Mouse (Mus musculus) liver, embryonic 13.5 days (tissue): ENCODE measurements at regions not wholly inside any gene's neighbourhood (a gene's known extent, or its start where the extent isn't known, plus 50 kb on each side); places are given as distances from the start of the nearest gene placed in this dataset.

Experiments used
- ATAC-seq: fragments of 200-750 bp; cut with Nextera tagmentation; 2 replicates; pipeline ENCODE4 v1.8.0; 2017; ENCODE audit warnings: low read depth, mild to moderate bottlenecking, moderate number of reproducible peaks, moderate library complexity
- DNase-seq: peaks from one replicate; pipeline ENCODE4 v3.0.0; 2022
- H3K27ac ChIP-seq: fragments of 300-500 bp; sonication (generic); 2 replicates; pipeline ENCODE4 v1.5.1; 2015; ENCODE audit warnings: moderate library complexity, mild to moderate bottlenecking, inconsistent platforms
- H3K27me3 ChIP-seq: fragments of 300-500 bp; sonication (generic); 2 replicates; pipeline ENCODE4 v1.6.1; 2015; ENCODE audit warnings: mild to moderate bottlenecking, inconsistent platforms
- H3K36me3 ChIP-seq: fragments of 300-500 bp; sonication (generic); 2 replicates; pipeline ENCODE4 v1.6.1; 2015; ENCODE audit warnings: mild to moderate bottlenecking, inconsistent platforms
- H3K4me1 ChIP-seq: fragments of 300-500 bp; sonication (generic); replicated peaks from 2 replicates; pipeline ENCODE4 v1.6.1; 2015; ENCODE audit warnings: inconsistent platforms
- H3K4me2 ChIP-seq: fragments of 300-500 bp; sonication (generic); 2 replicates; pipeline ENCODE4 v1.6.1; 2015; ENCODE audit warnings: inconsistent platforms, mild to moderate bottlenecking, moderate library complexity
- H3K4me3 ChIP-seq: fragments of 300-500 bp; sonication (generic); replicated peaks from 2 replicates; pipeline ENCODE4 v1.5.1; 2015; ENCODE audit warnings: mild to moderate bottlenecking, inconsistent platforms
- H3K9ac ChIP-seq: fragments of 300-500 bp; sonication (generic); 2 replicates; pipeline ENCODE4 v1.6.1; 2015; ENCODE audit warnings: mild to moderate bottlenecking, inconsistent platforms
- H3K9me3 ChIP-seq: fragments of 300-500 bp; sonication (generic); replicated peaks from 2 replicates; pipeline ENCODE4 v1.6.1; 2016; ENCODE audit warnings: inconsistent platforms
- WGBS: fragments of 180-500 bp; shearing (Covaris S2); methylation state at CpG from one replicate; pipeline ENCODE4 v1.1.7; 2015; ENCODE audit not compliant: insufficient replicate concordance; 5-methylcytosine and 5-hydroxymethylcytosine counted together

DNA sequence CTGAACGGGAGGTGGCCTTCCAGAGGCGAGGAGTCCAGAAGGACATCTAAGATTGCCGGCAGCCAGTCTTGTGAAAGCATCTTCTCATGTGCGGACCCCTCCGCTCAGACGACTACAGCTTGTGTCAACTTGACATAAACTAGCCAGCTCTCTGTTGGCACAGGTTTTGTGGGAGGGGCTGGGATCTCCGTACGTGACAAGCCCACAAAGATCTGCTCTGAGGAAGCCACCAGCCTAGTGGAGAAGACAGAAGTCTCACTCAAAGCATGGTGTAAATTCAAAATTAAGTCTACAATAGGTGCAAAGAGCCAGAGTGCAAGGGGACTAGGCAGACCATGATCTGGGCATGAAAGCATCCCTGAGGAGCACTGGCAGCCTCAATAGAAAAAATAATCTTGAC, 128.4 kb upstream of the Slc38a2 start:
- no peak overlapping the region for H3K4me3 ChIP-seq
- peaks cover 3% of the 10 kb centered on the region for H3K4me1 ChIP-seq
- H3K27ac ChIP-seq: no peak overlapping the region
- no peaks in the 10 kb centered on the region for H3K9me3 ChIP-seq
- WGBS: 62% methylated on average over 8 of the region's 8 CpGs
- no peak overlapping the region for H3K9ac ChIP-seq
- DNase-seq (no peak), ATAC-seq (no peak)
- H3K4me2 ChIP-seq: no peak overlapping the region
- no peaks in the 10 kb centered on the region for H3K36me3 ChIP-seq
- no peaks in the 10 kb centered on the region for H3K27me3 ChIP-seq

- 0 out of 2 replicates have a peak, but pooled peaks cover 3% of the 10 kb centered on the region for H3K4me1 ChIP-seq
- no peaks in the 10 kb centered on the region for H3K9me3 ChIP-seq
- H3K36me3 ChIP-seq: no peaks in the 10 kb centered on the region
- no peak overlapping the region for H3K4me2 ChIP-seq
- H3K27ac ChIP-seq: no peak overlapping the region
- no peak for ATAC-seq
- no peak overlapping the region for H3K4me3 ChIP-seq
- H3K9ac ChIP-seq: no peak overlapping the region
- H3K27me3 ChIP-seq: no peaks in the 10 kb centered on the region
- no peak for DNase-seq
- WGBS: 52% methylated on average over 7 of the region's 7 CpGs
Measured at GRCm38 (mm10) chr15:96818435-96818834, 118.9 kb upstream of the Slc38a2 start.

- 45% methylated on average over 5 of the region's 5 CpGs for WGBS
Measured at GRCm38 (mm10) chr15:96817626-96818025, 118.1 kb upstream of the Slc38a2 start.

DNA sequence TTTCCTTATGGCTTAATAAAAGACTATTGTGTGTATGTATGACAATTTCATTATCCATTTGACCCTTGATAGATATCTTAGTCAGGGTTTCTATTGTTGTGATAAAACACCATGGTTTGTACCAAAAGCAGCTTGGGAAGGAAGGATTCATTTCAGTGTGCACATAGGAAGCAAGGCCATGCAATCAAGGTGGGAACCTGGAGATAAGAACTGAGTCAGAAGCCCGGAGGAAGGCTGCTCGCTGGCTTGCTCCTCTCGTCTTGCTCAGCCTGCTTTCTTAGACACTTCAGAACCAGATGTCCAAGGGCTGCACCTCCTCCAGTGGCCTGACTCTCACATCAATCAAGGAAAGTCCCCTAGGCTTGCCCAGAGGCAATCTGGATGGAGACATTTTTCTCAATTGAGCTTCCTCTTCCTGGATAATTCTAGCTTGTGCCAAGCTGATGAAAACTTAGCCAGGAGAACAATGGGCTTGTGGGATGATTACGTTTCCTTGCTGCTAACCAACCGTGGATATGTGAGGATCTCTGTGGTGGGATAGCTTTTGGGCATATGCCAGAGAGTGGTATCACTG, 117.6 kb upstream of the Slc38a2 start:
- H3K27me3 ChIP-seq: no peaks in the 10 kb centered on the region
- ATAC-seq (no peak), DNase-seq (no peak)
- no peaks in the 10 kb centered on the region; the same call in 1 of the 2 replicates for H3K9me3 ChIP-seq
- 32% methylated on average over 5 of the region's 5 CpGs for WGBS
- H3K4me1 ChIP-seq: 0 out of 2 replicates have a peak, but pooled peaks cover 3% of the 10 kb centered on the region
- H3K4me3 ChIP-seq: no peak overlapping the region
- H3K36me3 ChIP-seq: no peaks in the 10 kb centered on the region
- no peak overlapping the region for H3K27ac ChIP-seq
- no peak overlapping the region for H3K9ac ChIP-seq
- no peak overlapping the region for H3K4me2 ChIP-seq

More at GRCm38 (mm10) chr15:96817626-96818025, 118.1 kb upstream of the Slc38a2 start:
- no peak for ATAC-seq
- Histone ChIP-seq H3K27me3 (no peaks in the 10 kb centered on the region), H3K36me3 (no peaks in the 10 kb centered on the region), H3K9ac (no peak overlapping the region), H3K4me3 (no peak overlapping the region), H3K4me1 (0 out of 2 replicates have a peak, but pooled peaks cover 3% of the 10 kb centered on the region), H3K4me2 (no peak overlapping the region), H3K27ac (no peak overlapping the region), H3K9me3 (no peaks in the 10 kb centered on the region; the same call in 1 of the 2 replicates)
- DNase-seq: no peak

GRCm38 (mm10) chr15:96813472-96813871, 113.9 kb upstream of the Slc38a2 start:
- no peak for ATAC-seq
- Histone ChIP-seq H3K4me1 (0 out of 2 replicates have a peak, but pooled peaks cover 3% of the 10 kb centered on the region), H3K4me2 (no peak overlapping the region), H3K27me3 (no peaks in the 10 kb centered on the region), H3K9me3 (peaks cover 4% of the 10 kb centered on the region; the same call in 1 of the 2 replicates), H3K4me3 (no peak overlapping the region), H3K27ac (no peak overlapping the region), H3K36me3 (no peaks in the 10 kb centered on the region), H3K9ac (no peak overlapping the region)
- no peak for DNase-seq
- WGBS: 52% methylated on average over 2 of the region's 2 CpGs

DNA sequence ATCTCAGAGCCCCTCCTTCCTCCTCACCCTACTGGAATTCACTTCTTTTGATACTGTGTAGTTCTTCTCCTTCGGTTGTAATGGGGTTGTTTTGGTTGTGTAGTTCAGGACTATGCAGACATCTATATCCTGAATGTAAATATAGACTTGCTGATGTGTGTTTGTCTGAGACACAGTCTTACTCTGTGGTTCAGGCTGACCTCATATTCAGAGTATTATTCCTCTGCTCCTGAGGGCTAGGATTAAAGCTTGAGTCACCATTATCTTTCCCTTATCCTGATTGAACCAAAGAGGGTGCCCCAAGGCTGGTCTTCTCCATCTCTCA, 103.2 kb upstream of the Slc38a2 start:
- ATAC-seq: peak; percentile 20; the same call in 1 of the 2 replicates
- Histone ChIP-seq H3K27me3 (no peaks in the 10 kb centered on the region), H3K9ac (no peak overlapping the region), H3K9me3 (no peaks in the 10 kb centered on the region), H3K4me2 (no peak overlapping the region), H3K27ac (peak overlapping the region; percentile 47; the same call in 1 of the 2 replicates), H3K4me1 (peaks cover 22% of the 10 kb centered on the region), H3K36me3 (no peaks in the 10 kb centered on the region), H3K4me3 (no peak overlapping the region)
- no peak for DNase-seq
- 33% methylated on average over 1 of the region's 1 CpGs for WGBS

GRCm38 (mm10) chr15:96802034-96802728, 102.7 kb upstream of the Slc38a2 start:
- DNase-seq (no peak), ATAC-seq (peak; percentile 41)
- peaks cover 22% of the 10 kb centered on the region for H3K4me1 ChIP-seq
- H3K27ac ChIP-seq: peak overlapping the region; percentile 47
- no peaks in the 10 kb centered on the region for H3K27me3 ChIP-seq
- no peaks in the 10 kb centered on the region for H3K36me3 ChIP-seq
- no peak overlapping the region for H3K9ac ChIP-seq
- WGBS: 19% methylated on average over 9 of the region's 9 CpGs
- no peak overlapping the region for H3K4me2 ChIP-seq
- no peaks in the 10 kb centered on the region for H3K9me3 ChIP-seq
- H3K4me3 ChIP-seq: no peak overlapping the region

DNA sequence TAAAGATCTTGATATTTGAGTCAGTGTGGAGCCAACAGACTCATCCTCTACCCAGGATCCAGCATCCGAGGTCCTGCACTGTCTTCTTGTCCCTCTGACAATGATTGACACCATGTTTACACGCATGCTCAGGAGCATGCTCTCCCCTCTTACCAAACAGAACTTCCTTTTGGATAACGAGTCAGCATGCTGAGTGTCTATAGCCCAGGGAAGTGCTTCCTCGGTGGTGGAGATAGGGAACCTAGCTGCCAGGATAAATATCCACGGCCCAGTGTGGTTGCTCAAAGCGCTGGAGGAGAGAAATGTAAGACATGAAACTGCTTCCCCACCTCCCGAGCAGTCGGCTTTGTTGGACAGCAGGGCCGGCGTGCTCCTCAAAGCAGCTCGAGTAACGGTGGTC, 99.7 kb upstream of the Slc38a2 start:
- no peak for ATAC-seq

GRCm38 (mm10) chr15:96797615-96798270, 98.2 kb upstream of the Slc38a2 start:
- no peak overlapping the region for H3K9ac ChIP-seq
- H3K4me1 ChIP-seq: peaks cover 15% of the 10 kb centered on the region
- DNase-seq (no peak), ATAC-seq (no peak)
- WGBS: 65% methylated on average over 4 of the region's 4 CpGs
- no peaks in the 10 kb centered on the region for H3K27me3 ChIP-seq
- 0 out of 2 replicates have a peak overlapping the region, but pooled peaks have one; percentile 4 for H3K27ac ChIP-seq
- no peaks in the 10 kb centered on the region for H3K9me3 ChIP-seq
- no peak overlapping the region for H3K4me2 ChIP-seq
- H3K4me3 ChIP-seq: no peak overlapping the region
- no peaks in the 10 kb centered on the region for H3K36me3 ChIP-seq

More for the DNA sequence above, 99.7 kb upstream of the Slc38a2 start:
- peaks cover 22% of the 10 kb centered on the region for H3K4me1 ChIP-seq
- H3K27ac ChIP-seq: 0 out of 2 replicates have a peak overlapping the region, but pooled peaks have one; percentile 26
- no peak overlapping the region for H3K4me3 ChIP-seq
- no peaks in the 10 kb centered on the region for H3K27me3 ChIP-seq
- H3K4me2 ChIP-seq: no peak overlapping the region
- H3K9me3 ChIP-seq: no peaks in the 10 kb centered on the region
- DNase-seq: no peak
- H3K36me3 ChIP-seq: no peaks in the 10 kb centered on the region
- no peak overlapping the region for H3K9ac ChIP-seq
- WGBS: 57% methylated on average over 12 of the region's 12 CpGs

DNA sequence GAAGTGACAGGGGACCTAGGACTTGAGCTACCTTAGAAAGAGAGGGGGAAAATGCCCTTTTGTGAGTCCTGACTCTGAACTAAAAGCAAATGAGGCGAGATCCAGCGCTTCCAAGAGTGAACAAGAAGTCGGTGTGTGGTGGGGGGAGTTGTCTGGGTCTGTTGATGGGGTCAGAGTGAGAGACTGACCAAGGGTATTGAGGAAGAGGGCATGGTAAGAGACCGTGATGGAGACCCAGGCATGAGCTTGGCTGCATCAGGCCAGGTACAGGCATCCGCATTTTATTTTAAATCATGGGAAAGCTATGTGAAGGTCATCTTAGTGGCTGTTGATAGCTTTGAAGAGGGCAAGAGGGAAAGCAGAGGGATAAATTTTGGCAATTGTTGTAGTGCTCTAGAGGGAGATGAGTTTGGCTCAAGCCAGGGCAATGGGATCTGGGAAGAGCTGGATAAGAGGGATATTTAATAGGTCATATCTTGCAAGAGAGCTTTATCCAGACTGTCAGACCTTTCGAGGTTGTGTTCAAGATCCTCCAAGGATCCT, 94.7 kb upstream of the Slc38a2 start:
- no peak overlapping the region for H3K27ac ChIP-seq
- no peaks in the 10 kb centered on the region for H3K27me3 ChIP-seq
- ATAC-seq (no peak), DNase-seq (no peak)
- WGBS: 72% methylated on average over 6 of the region's 6 CpGs
- H3K4me2 ChIP-seq: no peak overlapping the region
- no peaks in the 10 kb centered on the region for H3K36me3 ChIP-seq
- H3K4me3 ChIP-seq: no peak overlapping the region
- 0 out of 2 replicates have a peak, but pooled peaks cover 2% of the 10 kb centered on the region for H3K4me1 ChIP-seq
- no peaks in the 10 kb centered on the region for H3K9me3 ChIP-seq
- H3K9ac ChIP-seq: no peak overlapping the region

DNA sequence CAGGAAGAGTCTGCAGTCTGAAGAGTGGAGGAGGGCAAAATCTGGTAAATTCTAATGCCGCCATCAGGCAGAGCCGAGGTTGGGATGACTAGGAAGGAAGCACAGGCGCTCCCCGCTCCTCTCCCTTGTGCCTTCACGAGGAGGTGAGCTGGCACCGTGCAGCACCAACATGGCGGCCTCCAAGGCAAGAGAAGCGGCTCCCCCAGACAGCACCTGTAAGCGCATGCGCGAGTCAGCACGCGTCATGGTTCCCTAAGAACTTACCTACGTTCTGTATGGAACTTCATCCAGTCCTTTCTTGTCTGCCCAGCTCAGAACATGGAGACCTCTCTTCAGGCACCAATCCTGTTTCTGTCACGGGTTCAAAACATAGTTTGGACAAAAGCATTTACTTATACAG, 93.7 kb upstream of the Slc38a2 start:
- no peaks in the 10 kb centered on the region for H3K9me3 ChIP-seq
- no peaks in the 10 kb centered on the region for H3K4me1 ChIP-seq
- no peak overlapping the region for H3K9ac ChIP-seq
- no peak overlapping the region for H3K27ac ChIP-seq
- H3K4me3 ChIP-seq: no peak overlapping the region
- H3K36me3 ChIP-seq: no peaks in the 10 kb centered on the region
- no peak for ATAC-seq
- DNase-seq: no peak
- no peaks in the 10 kb centered on the region for H3K27me3 ChIP-seq
- no peak overlapping the region for H3K4me2 ChIP-seq
- 76% methylated on average over 15 of the region's 15 CpGs for WGBS
